Mouse (Mus musculus) T-helper 2 cell (primary cell): ENCODE measurements around the gene Tuba3a.

Experiments used
- in situ Hi-C: fragments of 300-600 bp; cut with MboI, MseI; formaldehyde crosslinking; loops from one replicate; pipeline ENCODE4 v1.15.1; 2025; ENCODE audit warnings: high pct_unique_total_duplicates

Tuba3a gene

DNA sequence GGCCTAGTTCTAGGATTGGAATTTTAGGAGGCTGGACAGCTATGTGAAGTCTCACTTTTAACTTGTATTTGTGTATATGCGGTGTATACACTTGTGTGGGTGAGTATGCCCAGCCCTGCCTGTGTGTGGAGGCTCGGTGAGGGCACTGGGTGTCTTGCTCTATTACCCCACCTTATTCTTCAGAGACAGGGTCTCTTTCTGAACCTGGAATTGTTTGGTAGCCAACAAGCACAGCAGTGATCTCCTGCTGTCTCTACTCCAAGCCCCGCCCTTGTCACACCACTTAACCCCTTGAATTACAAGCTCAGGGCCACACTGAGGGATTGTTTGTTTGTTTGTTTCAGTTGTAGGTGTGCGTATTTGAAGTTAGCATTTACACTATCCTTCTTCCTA lies 53.8 kb downstream of the Tuba3a start:
- in situ Hi-C loops, result loop anchor here (5.0 to 10.0 kb wide), 2 partner anchors 100 to 327 kb away; partner anchors contain the start of gene Nop2

DNA sequence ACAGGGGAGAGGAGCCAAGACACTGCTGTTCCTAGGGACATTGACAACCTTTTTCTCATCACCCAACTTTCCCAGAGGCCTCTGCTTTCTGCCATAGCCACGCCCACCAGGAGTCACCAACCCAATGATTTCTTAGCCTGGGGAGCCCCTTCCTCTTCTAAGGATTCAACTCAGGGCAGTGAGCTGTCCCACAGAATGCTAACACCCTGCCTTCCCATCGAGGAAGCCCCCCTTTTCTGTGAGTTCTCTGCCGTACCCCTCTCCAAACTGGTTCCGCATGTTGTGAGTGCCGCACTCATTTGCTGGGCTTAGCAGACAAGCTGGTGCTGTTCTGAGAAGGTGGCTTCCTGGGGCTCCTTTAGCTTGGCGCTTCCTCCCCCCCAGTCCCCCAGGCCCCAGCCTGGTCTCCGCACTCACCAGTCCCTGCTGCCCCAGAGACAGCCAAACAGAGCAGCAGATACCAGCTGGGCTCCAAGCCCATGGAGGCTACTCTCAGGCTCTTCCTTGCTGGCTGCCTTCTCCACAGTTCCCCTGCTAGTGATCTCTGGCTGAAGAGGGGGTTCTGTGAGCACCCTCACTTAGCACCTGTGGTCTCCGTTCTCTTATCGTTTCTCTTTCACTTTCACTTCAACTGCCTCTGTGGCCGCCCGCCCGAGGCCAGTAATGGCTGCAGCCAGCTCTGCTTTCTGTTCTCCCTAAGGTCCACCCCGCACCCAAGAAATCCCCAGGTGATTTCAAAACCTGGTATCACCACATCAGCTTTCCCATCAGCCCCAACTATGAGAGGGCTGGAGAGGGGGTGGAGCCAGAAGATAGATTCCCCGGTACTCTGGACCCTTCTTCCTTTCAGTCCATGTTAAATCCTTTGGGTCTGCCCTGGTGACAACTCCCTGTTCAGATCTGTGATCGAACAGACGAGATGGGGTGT lies 54.5 kb downstream of the Tuba3a start, which contains the start of gene Tapbpl:
Gene Tapbpl (minus strand): TSS at position 744 of the 928 bp plus-strand sequence.
- in situ Hi-C loops, result loop anchor here (5.0 to 10.0 kb wide), 2 partner anchors 99 to 327 kb away; partner anchors contain the start of gene Nop2

DNA sequence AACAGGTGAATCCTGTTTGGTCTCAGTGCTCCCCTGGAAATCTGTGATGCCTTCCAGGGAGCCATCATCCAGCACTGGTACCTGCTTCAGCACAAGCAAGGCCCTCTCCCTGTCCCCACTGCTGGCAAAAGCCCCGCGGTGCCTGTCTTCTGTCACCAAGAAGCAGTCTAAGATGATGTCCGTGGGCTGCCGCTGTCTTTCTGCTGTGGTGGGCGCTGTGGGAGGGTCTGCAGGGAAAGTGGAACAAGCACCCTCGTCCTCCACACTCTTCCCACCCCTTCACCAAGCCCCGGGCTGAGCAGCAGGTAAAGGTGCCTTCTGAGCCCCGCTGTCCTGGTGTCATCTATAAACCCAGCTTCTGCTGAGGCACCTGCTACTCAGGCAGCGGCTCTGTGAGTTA lies 55.3 kb downstream of the Tuba3a start:
- in situ Hi-C loops, result loop anchor here (5.0 to 10.0 kb wide), 2 partner anchors 98 to 326 kb away; partner anchors contain the start of gene Nop2
